Mouse (Mus musculus) neutrophil, adult 83 days (primary cell): ENCODE results near the gene Tmtc2. TPM values are rescaled to one million over a fixed set of nuclear protein-coding genes. Genes with fewer than 3 reads are reported as not detected.

ENCODE experiments used
- total RNA-seq, 2 experiments: library from RNA; stranded (reverse); gene quantifications; one replicate each; pipeline ENCODE4 v1.2.4; 2023

Gene Tmtc2
- total RNA-seq = under 1 TPM; 0.49 to 0.55 TPM

GRCm38 (mm10) chr10:105573908-105574694 is at the start of gene Tmtc2:
Gene Tmtc2 (minus strand): TSS chr10:105574451.

